ENCODE assay signal across 10 mouse cellular contexts in genomic region chr19:55621011-55621625, GRCm38 (mm10).
DNase-seq lines count a peak whose midpoint lies in the region; ATAC-seq and TF ChIP-seq lines count a peak whose summit lies in the region.
"Had no signal": no experiment of that assay in that cellular context is flagged by ENCODE, and none has a peak within 500 bp of the region (broad histone marks: within the 10 kb centered on the region; RNA-seq: fewer than 3 reads in every experiment).

No protein-coding gene starts in this region.

- H3K4me1 ChIP-seq in hindbrain, postnatal 0 days (ENCODE audit: insufficient read depth, low read length), result no peaks in the 10 kb centered on the region; the same call in 1 of the 2 replicates
- H3K4me1 ChIP-seq in hindbrain, embryonic 13.5 days (replicated peaks), result peaks cover 46% of the 10 kb centered on the region
- H3K4me1 ChIP-seq in stomach, embryonic 15.5 days, result peaks cover 18% of the 10 kb centered on the region
- no peaks in the 10 kb centered on the region; the same call in 1 of the 2 replicates for H3K4me1 ChIP-seq in stomach, postnatal 0 days (replicated peaks; ENCODE audit: control insufficient read depth, insufficient read depth)
- peaks cover 10% of the 10 kb centered on the region; the same call in 1 of the 2 replicates for H3K4me1 ChIP-seq in kidney, adult 2 months (ENCODE audit: control insufficient read depth, insufficient read depth, low read length)
- H3K4me1 ChIP-seq in stomach, embryonic 16.5 days (ENCODE audit: control insufficient read depth, insufficient read depth, low read length), result peaks cover 30% of the 10 kb centered on the region

- no peaks in the 10 kb centered on the region for H3K36me3 ChIP-seq in hindbrain, postnatal 0 days (ENCODE audit: insufficient read depth, low read length)
- no peaks in the 10 kb centered on the region for H3K36me3 ChIP-seq in hindbrain, embryonic 13.5 days
- no peaks in the 10 kb centered on the region for H3K36me3 ChIP-seq in stomach, embryonic 15.5 days
- no peaks in the 10 kb centered on the region for H3K36me3 ChIP-seq in stomach, postnatal 0 days (ENCODE audit: control insufficient read depth, insufficient read depth, low read length)
- H3K36me3 ChIP-seq in kidney, adult 2 months (ENCODE audit: control insufficient read depth, insufficient read depth, low read length), result no peaks in the 10 kb centered on the region
- no peaks in the 10 kb centered on the region for H3K36me3 ChIP-seq in stomach, embryonic 16.5 days (ENCODE audit: control insufficient read depth, insufficient read depth, low read length)

- H3K27me3 ChIP-seq in hindbrain, postnatal 0 days (ENCODE audit: insufficient read depth, low read length), result no peaks in the 10 kb centered on the region
- peaks cover 40% of the 10 kb centered on the region for H3K27me3 ChIP-seq in hindbrain, embryonic 13.5 days
- H3K27me3 ChIP-seq in stomach, embryonic 15.5 days (replicated peaks), result no peaks in the 10 kb centered on the region
- no peaks in the 10 kb centered on the region for H3K27me3 ChIP-seq in stomach, postnatal 0 days (ENCODE audit: control insufficient read depth, insufficient read depth, low read length)
- H3K27me3 ChIP-seq in kidney, adult 2 months (replicated peaks; ENCODE audit: control insufficient read depth, insufficient read depth, low read length), result no peaks in the 10 kb centered on the region
- H3K27me3 ChIP-seq in stomach, embryonic 16.5 days (ENCODE audit: control insufficient read depth, insufficient read depth, low read length), result no peaks in the 10 kb centered on the region

- no peak overlapping the region for H3K9ac ChIP-seq in hindbrain, postnatal 0 days (replicated peaks; ENCODE audit: low read length)
- H3K9ac ChIP-seq in hindbrain, embryonic 13.5 days, result no peak overlapping the region
- H3K9ac ChIP-seq in stomach, embryonic 15.5 days, result no peak overlapping the region
- H3K9ac ChIP-seq in stomach, postnatal 0 days (ENCODE audit: low read length), result no peak overlapping the region
- H3K9ac ChIP-seq in stomach, embryonic 16.5 days (ENCODE audit: low read length), result no peak overlapping the region

- no peak overlapping the region for H3K27ac ChIP-seq in hindbrain, postnatal 0 days
- no peak overlapping the region for H3K27ac ChIP-seq in hindbrain, embryonic 13.5 days
- H3K27ac ChIP-seq in stomach, embryonic 15.5 days, result peak overlapping the region; percentile 16; the same call in 1 of the 2 replicates
- H3K27ac ChIP-seq in stomach, postnatal 0 days (replicated peaks), result no peak overlapping the region
- H3K27ac ChIP-seq in kidney, adult 2 months (ENCODE audit: insufficient read depth, low read depth, low read length), result no peak overlapping the region
- H3K27ac ChIP-seq in stomach, embryonic 16.5 days (ENCODE audit: low read length), result peak overlapping the region; percentile 1; the same call in 1 of the 2 replicates

- 46% methylated on average over 12 of the region's 12 CpGs for WGBS in hindbrain, postnatal 0 days
- 69% methylated on average over 12 of the region's 12 CpGs for WGBS in hindbrain, embryonic 13.5 days
- 67% methylated on average over 12 of the region's 12 CpGs for WGBS in stomach, embryonic 15.5 days
- 71% methylated on average over 12 of the region's 12 CpGs for WGBS in stomach, postnatal 0 days
- 36% methylated on average over 12 of the region's 12 CpGs for WGBS in kidney, adult 2 months
- 64% methylated on average over 12 of the region's 12 CpGs for WGBS in stomach, embryonic 16.5 days

- H3K9me3 ChIP-seq in hindbrain, postnatal 0 days (ENCODE audit: low read length), result no peaks in the 10 kb centered on the region
- no peaks in the 10 kb centered on the region for H3K9me3 ChIP-seq in hindbrain, embryonic 13.5 days
- no peaks in the 10 kb centered on the region for H3K9me3 ChIP-seq in stomach, embryonic 15.5 days
- no peaks in the 10 kb centered on the region for H3K9me3 ChIP-seq in stomach, postnatal 0 days (ENCODE audit: control insufficient read depth, low read length)
- no peaks in the 10 kb centered on the region for H3K9me3 ChIP-seq in stomach, embryonic 16.5 days (replicated peaks; ENCODE audit: control insufficient read depth, low read length)

- TF ChIP-seq CTCF in hindbrain, postnatal 0 days (IDR thresholded peaks at IDR 0.05; ENCODE audit: low read depth), result no peak
- no peak for TF ChIP-seq CTCF in stomach, postnatal 0 days (IDR thresholded peaks at IDR 0.05; ENCODE audit: low read depth)
- no peak for TF ChIP-seq CTCF in kidney, adult 2 months (conservative IDR thresholded peaks at IDR 0.05; ENCODE audit: insufficient read depth, insufficient read length, low read depth, low read length)

- peak; percentile 49 for DNase-seq in hindbrain, postnatal 0 days (ENCODE audit: low spot score)
- DNase-seq in stomach, postnatal 0 days (ENCODE audit: low spot score), result no peak
- DNase-seq in kidney, adult 2 months, result peak; percentile 91
- DNase-seq in frontal cortex, postnatal 36 days (ENCODE audit: low spot score in 2 of 2), result no peak
- no peak for DNase-seq in thymus, postnatal 25 days
- DNase-seq: heart, adult 18-20 months; lung, postnatal 10 days had no signal

- no peak overlapping the region for H3K4me3 ChIP-seq in hindbrain, postnatal 0 days (ENCODE audit: low read length)
- H3K4me3 ChIP-seq in hindbrain, embryonic 13.5 days, result no peak overlapping the region
- no peak overlapping the region for H3K4me3 ChIP-seq in stomach, embryonic 15.5 days (replicated peaks)
- no peak overlapping the region for H3K4me3 ChIP-seq in stomach, postnatal 0 days (ENCODE audit: low read depth, low read length)
- no peak overlapping the region for H3K4me3 ChIP-seq in kidney, adult 2 months (ENCODE audit: insufficient read depth, low read depth, low read length)
- H3K4me3 ChIP-seq in stomach, embryonic 16.5 days (replicated peaks; ENCODE audit: low read length), result no peak overlapping the region

- TF ChIP-seq POLR2A in kidney, adult 2 months (IDR thresholded peaks at IDR 0.05; ENCODE audit: low read depth, low read length), result no peak

- no peak for TF ChIP-seq EP300 in stomach, postnatal 0 days (optimal IDR thresholded peaks at IDR 0.05)

- peak; percentile 70 for ATAC-seq in hindbrain, postnatal 0 days
- no peak for ATAC-seq in hindbrain, embryonic 13.5 days (ENCODE audit: low FRiP score)
- ATAC-seq in stomach, embryonic 15.5 days (ENCODE audit: insufficient read depth, low FRiP score, low read depth), result no peak
- ATAC-seq in stomach, postnatal 0 days (ENCODE audit: low FRiP score, low TSS enrichment), result no peak
- no peak for ATAC-seq in stomach, embryonic 16.5 days (ENCODE audit: insufficient read depth, low FRiP score)

- H3K4me2 ChIP-seq in hindbrain, postnatal 0 days (ENCODE audit: low read depth, low read length), result no peak overlapping the region
- no peak overlapping the region for H3K4me2 ChIP-seq in hindbrain, embryonic 13.5 days
- no peak overlapping the region for H3K4me2 ChIP-seq in stomach, embryonic 15.5 days
- H3K4me2 ChIP-seq in stomach, postnatal 0 days (replicated peaks; ENCODE audit: low read depth), result no peak overlapping the region
- H3K4me2 ChIP-seq in stomach, embryonic 16.5 days (ENCODE audit: low read depth, low read length), result no peak overlapping the region

Comparison
In these comparisons a context has a peak if more than half of its experiments do, and no peak if none do; other contexts are left out.
1. H3K27ac ChIP-seq: peak in stomach, embryonic 15.5 days (single experiment) and stomach, embryonic 16.5 days (single experiment); none in hindbrain, postnatal 0 days (single experiment), hindbrain, embryonic 13.5 days (single experiment), stomach, postnatal 0 days (single experiment) and kidney, adult 2 months (single experiment).
2. DNase-seq: peak in hindbrain, postnatal 0 days (single experiment) and kidney, adult 2 months (single experiment); none in stomach, postnatal 0 days (single experiment), frontal cortex, postnatal 36 days (0 of 2) and thymus, postnatal 25 days (single experiment).